Mouse (Mus musculus) neural tube, embryonic 14.5 days (tissue): ENCODE measurements around the gene Htr6. TPM values are rescaled to one million over a fixed set of nuclear protein-coding genes. Genes with fewer than 3 reads are reported as not detected.

Experiments used
- ATAC-seq: fragments of 200-750 bp; cut with Nextera tagmentation; 2 replicates; pipeline ENCODE4 v1.8.0; 2017; ENCODE audit warnings: low read depth, mild to moderate bottlenecking, moderate TSS enrichment, moderate library complexity
- H3K27ac ChIP-seq: fragments of 300-500 bp; sonication (generic); 2 replicates; pipeline ENCODE4 v1.5.1; 2014; ENCODE audit warnings: low read depth, mild to moderate bottlenecking, control low read depth, low read length, moderate library complexity, mixed read lengths
- H3K27me3 ChIP-seq: fragments of 300-500 bp; sonication (generic); 2 replicates; pipeline ENCODE4 v1.6.1; 2014; ENCODE audit warnings: low read length; ENCODE audit not compliant: control insufficient read depth, insufficient read depth
- H3K36me3 ChIP-seq: fragments of 300-500 bp; sonication (generic); 2 replicates; pipeline ENCODE4 v1.6.1; 2014; ENCODE audit warnings: low read length, mixed read lengths; ENCODE audit not compliant: control insufficient read depth, insufficient read depth
- H3K4me1 ChIP-seq: fragments of 300-500 bp; sonication (generic); 2 replicates; pipeline ENCODE4 v1.6.1; 2014; ENCODE audit warnings: low read length; ENCODE audit not compliant: control insufficient read depth, insufficient read depth
- H3K4me2 ChIP-seq: fragments of 300-500 bp; sonication (generic); 2 replicates; pipeline ENCODE4 v1.6.1; 2014; ENCODE audit warnings: mild to moderate bottlenecking, low read depth, low read length, control low read depth
- H3K4me3 ChIP-seq: fragments of 300-500 bp; sonication (generic); 2 replicates; pipeline ENCODE4 v1.5.1; 2014; ENCODE audit warnings: low read depth, low read length, control low read depth, mixed read lengths
- H3K9ac ChIP-seq: fragments of 300-500 bp; sonication (generic); replicated peaks from 2 replicates; pipeline ENCODE4 v1.6.1; 2014; ENCODE audit warnings: low read depth, mild to moderate bottlenecking, control low read depth, low read length, mixed read lengths
- H3K9me3 ChIP-seq: fragments of 300-500 bp; sonication (generic); 2 replicates; pipeline ENCODE4 v1.6.1; 2016; ENCODE audit warnings: low read length; ENCODE audit not compliant: control insufficient read depth
- WGBS: fragments of 180-500 bp; shearing (Covaris S2); extraction: QIAGEN DNeasy Blood & Tissue Kit; methylation state at CpG from one replicate; pipeline ENCODE4 v1.1.7; 2014; 5-methylcytosine and 5-hydroxymethylcytosine counted together
- polyA plus RNA-seq: library from polyadenylated mRNA; unstranded; fragments of >200 nt; fragmentation: Nextera tagmentation; extraction: Ambion mirVana; gene quantifications from 2 replicates; pipeline ENCODE4 v1.2.1, GENCODE M21; 2014

The Htr6 gene
- polyA plus RNA-seq: 0.52 and 1.4 TPM in 2 replicates

DNA sequence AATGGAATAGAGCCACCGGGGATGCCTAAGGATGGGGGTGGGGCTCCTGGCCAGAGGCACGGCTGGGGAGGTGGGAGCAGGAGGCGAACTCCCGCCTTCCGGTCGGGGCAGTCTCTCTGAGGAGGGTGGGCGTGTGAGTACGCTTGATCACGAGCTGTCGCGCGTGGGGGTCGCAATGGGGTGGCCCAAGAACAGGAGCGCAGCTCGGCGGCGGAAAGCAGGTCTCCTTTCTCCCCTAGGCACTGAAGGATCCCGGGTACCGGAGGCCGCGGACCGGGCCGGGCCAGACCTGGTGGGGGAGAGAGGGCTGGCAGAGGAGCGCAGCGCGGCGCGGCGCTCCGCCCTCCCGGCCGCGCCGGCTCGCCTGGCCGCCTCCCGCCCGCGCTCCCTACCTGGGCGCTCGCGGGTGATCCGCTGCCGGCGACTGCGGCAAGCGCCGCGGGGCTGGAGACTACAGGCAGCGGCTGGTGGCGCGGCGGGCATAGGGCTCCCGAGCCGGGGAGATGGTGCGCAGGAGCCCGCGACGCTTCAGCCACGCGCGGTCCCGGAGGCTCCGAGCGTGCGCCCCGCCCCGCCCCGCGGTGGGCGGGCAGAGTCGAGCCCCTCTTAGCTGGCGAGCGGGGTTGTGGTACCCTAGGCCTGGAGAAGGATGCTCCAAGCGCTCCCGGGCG lies at the start of gene Htr6:
TSS of gene Htr6 (minus strand) at position 530 of the 671 bp plus-strand sequence.
- Histone ChIP-seq H3K9me3 (no peaks in the 10 kb centered on the region), H3K4me1 (peaks cover 13% of the 10 kb centered on the region), H3K4me3 (peak within 1 kb of the TSS; percentile 53), H3K36me3 (no peaks in the 10 kb centered on the region), H3K4me2 (peak within 1 kb of the TSS; percentile 76), H3K27me3 (peaks cover 47% of the 10 kb centered on the region), H3K27ac (no peak within 1 kb of the TSS), H3K9ac (peak within 1 kb of the TSS; percentile 60)
- under 1% methylated on average over 38 of the region's 77 CpGs for WGBS
- ATAC-seq: peak; percentile 38

DNA sequence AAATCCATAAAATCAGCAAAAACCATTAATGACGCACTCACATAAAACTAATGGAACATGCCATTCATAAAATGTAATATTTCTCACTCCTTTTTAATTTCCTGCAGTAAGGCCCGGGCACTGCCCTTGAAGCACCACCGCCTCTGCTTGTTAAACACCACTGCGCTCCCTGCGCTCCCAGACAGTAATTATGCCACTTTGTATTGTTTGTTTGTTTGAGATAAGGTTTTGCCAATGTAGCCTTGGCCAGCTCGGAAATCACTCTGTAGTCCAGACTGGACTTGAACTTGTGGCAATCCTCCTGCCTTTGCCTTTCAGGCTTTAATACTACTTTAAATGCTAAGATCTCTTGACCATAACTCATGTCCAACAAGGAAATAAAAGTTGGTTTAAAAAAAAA lies 49.6 kb upstream of the Htr6 start:
- Histone ChIP-seq H3K9me3 (no peaks in the 10 kb centered on the region), H3K36me3 (no peaks in the 10 kb centered on the region), H3K4me2 (no peak overlapping the region), H3K4me3 (no peak overlapping the region), H3K9ac (no peak overlapping the region), H3K27ac (no peak overlapping the region), H3K4me1 (peaks cover 13% of the 10 kb centered on the region), H3K27me3 (no peaks in the 10 kb centered on the region)
- 86% methylated on average over 6 of the region's 6 CpGs for WGBS
- ATAC-seq: no peak

DNA sequence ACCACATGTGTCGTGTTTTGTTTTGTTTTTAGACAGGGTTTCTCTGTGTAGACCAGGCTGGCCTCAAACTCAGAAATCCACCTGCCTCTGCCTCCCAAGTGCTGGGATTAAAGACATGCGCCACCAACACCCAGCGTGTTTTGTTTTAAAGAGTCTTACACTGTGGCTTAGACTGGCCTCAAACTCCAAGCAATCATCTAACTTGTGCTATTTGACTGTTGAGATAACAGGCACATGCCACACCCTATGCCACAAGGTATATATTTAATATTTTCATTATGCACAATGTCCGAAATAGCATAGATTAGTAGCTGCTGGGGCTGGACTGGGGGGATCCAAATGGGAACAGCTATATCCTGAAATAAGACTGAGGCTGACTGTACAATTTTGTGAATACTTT lies 47.2 kb upstream of the Htr6 start:
- Histone ChIP-seq H3K9ac (no peak overlapping the region), H3K4me3 (no peak overlapping the region), H3K36me3 (no peaks in the 10 kb centered on the region), H3K27me3 (no peaks in the 10 kb centered on the region), H3K4me1 (no peaks in the 10 kb centered on the region), H3K9me3 (no peaks in the 10 kb centered on the region), H3K4me2 (no peak overlapping the region), H3K27ac (no peak overlapping the region)
- WGBS: over 99% methylated on average over 4 of the region's 4 CpGs
- no peak for ATAC-seq

DNA sequence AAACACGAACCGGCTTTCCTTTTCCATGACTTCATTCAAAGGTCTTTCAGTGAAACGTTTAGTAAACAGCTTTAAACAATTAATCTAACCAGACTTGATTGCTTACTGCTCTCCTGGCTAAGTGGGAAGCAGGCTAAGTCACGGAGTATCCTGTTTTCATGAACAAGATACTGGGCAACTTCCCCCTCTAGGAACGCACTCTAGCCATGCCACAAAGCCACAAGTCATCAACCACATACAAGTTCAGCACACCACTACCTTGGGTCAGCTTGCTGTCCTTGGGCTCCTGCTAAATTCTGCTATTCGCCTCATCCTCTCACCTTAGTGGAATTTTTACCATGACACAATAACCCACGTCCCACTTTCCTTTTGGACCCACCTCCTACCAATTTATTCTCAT lies 45.6 kb upstream of the Htr6 start:
- Histone ChIP-seq H3K36me3 (no peaks in the 10 kb centered on the region), H3K4me1 (no peaks in the 10 kb centered on the region), H3K9me3 (no peaks in the 10 kb centered on the region), H3K27me3 (no peaks in the 10 kb centered on the region), H3K27ac (no peak overlapping the region), H3K4me2 (no peak overlapping the region), H3K9ac (no peak overlapping the region), H3K4me3 (no peak overlapping the region)
- 81% methylated on average over 7 of the region's 7 CpGs for WGBS
- no peak for ATAC-seq

DNA sequence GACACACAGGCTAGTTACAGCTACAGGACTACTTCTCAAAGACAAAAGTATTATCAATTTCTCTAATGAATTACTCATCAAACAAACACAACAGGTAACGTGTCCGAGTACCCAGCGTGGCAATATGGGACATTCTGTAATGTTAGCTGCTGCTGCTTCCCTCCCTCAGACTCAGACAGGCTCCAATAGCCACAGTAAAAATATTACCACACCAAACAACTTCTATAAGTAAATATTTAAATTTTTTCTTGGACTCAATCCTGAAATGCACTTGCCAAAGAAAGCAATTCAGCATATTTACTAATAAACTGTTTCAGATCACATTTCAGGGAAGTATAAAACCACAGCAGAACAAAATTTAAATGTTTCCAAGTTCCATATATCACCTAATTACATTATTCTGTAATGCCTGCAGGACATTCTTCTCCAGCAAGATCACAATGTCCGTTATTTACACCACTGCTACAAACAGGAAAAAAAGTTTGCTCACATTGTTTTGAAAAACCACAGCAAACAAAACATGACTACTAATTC lies 45.0 kb upstream of the Htr6 start:
- no peak overlapping the region for H3K4me2 ChIP-seq
- H3K4me3 ChIP-seq: no peak overlapping the region
- no peaks in the 10 kb centered on the region for H3K27me3 ChIP-seq
- H3K9ac ChIP-seq: no peak overlapping the region
- H3K27ac ChIP-seq: no peak overlapping the region
- no peak for ATAC-seq
- no peaks in the 10 kb centered on the region for H3K36me3 ChIP-seq
- H3K4me1 ChIP-seq: no peaks in the 10 kb centered on the region
- no peaks in the 10 kb centered on the region for H3K9me3 ChIP-seq
- WGBS: 90% methylated on average over 4 of the region's 4 CpGs

DNA sequence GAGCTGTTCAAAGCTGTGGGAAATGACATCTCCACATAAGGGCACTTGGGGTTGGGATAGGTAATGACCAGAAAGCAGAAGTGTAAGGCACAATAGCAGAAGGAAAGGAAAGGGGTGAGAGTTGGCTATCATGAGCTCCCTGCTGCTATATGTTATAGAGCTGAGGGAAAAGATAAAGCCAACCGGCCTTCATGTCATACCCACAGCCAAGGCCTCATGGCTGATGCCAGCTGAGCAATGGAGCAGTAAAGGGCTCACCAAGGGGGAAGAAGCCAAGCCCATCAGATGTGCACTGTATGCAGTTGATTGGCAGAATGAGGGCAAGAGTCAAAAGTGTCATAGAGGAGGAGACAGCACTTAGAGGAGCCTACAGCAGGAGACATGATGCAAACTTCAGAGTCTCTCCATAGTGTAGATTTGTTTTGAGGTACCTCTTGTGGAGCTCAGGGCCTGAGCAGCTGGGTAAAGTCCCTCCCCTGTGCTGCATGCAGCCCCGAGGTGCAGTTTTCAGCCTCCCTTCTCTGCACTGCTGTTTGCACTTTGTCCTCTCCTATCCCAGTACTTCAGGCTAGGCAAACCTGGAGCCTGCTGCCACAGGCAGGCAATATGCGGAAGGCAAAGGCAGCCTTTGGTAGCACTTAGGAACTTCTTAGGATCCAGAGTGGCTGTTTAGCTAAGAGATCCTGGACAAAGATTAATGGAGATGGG lies 41.1 kb upstream of the Htr6 start:
- no peaks in the 10 kb centered on the region for H3K36me3 ChIP-seq
- no peak overlapping the region for H3K27ac ChIP-seq
- H3K4me1 ChIP-seq: no peaks in the 10 kb centered on the region
- H3K4me2 ChIP-seq: no peak overlapping the region
- no peak overlapping the region for H3K4me3 ChIP-seq
- H3K9ac ChIP-seq: no peak overlapping the region
- H3K9me3 ChIP-seq: no peaks in the 10 kb centered on the region
- H3K27me3 ChIP-seq: no peaks in the 10 kb centered on the region
- ATAC-seq: no peak
- 81% methylated on average over 3 of the region's 3 CpGs for WGBS

DNA sequence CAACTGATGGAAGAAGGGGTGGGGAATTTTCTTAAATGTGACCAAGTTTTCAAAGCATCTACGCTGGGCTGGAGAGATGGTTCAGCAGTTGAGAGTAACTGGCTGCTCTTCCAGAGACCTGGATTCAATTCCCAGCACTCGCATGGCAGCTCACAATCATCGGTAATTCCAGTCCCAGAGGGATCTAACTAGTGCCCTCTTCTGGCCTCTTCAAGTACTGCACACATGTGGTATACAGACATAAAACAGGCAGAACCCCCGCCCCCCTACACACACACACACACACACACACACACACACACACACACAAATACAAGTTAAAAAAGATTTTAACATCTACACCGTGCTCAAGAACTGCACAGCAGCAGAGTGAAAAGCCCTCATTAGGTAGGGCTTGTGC lies 40.4 kb upstream of the Htr6 start:
- Histone ChIP-seq H3K4me2 (no peak overlapping the region), H3K36me3 (no peaks in the 10 kb centered on the region), H3K4me1 (no peaks in the 10 kb centered on the region), H3K9ac (no peak overlapping the region), H3K27ac (no peak overlapping the region), H3K9me3 (no peaks in the 10 kb centered on the region), H3K27me3 (no peaks in the 10 kb centered on the region), H3K4me3 (no peak overlapping the region)
- WGBS: 90% methylated on average over 5 of the region's 5 CpGs
- ATAC-seq: no peak

DNA sequence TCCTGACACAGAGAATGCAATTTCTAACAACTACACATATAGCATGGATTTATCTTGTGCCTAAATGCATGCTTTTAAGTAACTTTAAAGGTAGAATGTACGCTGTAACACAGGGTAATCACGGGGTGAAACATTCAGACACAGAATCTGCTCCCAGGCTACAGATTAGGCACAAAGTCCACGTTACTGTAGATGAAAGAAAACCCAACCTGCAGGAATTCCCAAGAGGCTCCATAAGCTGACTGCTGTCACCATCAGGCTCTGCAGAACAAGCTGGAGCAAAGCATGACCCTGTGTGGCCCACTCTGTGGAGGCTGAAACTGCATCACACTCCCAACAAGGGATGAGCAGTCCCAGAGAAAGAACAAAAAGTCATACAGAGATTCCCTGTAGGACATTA lies 37.1 kb upstream of the Htr6 start:
- no peaks in the 10 kb centered on the region for H3K27me3 ChIP-seq
- no peak overlapping the region for H3K4me3 ChIP-seq
- WGBS: 74% methylated on average over 3 of the region's 3 CpGs
- H3K4me2 ChIP-seq: no peak overlapping the region
- no peak overlapping the region for H3K27ac ChIP-seq
- H3K36me3 ChIP-seq: no peaks in the 10 kb centered on the region
- H3K4me1 ChIP-seq: no peaks in the 10 kb centered on the region
- no peaks in the 10 kb centered on the region for H3K9me3 ChIP-seq
- no peak for ATAC-seq
- no peak overlapping the region for H3K9ac ChIP-seq

DNA sequence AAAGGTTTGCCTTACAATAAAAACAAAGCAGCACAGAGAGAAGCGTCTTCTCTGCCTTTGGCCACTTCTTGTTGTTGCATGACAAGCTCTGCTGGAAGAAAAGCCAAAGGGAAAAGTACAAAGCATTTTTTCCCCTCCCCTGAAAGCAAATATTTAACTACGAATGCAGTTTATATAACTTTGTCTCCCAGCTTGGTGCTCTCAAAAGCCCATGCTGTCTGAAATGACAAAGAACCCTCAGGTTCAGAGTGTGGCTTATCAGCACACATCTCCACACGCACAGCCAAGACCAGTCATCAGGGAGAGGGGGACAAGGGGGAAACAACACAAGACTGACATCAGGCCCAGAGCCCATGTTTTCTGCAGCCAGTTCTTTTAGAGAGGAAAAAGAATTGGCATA lies 36.1 kb upstream of the Htr6 start:
- no peak overlapping the region for H3K4me2 ChIP-seq
- H3K4me3 ChIP-seq: no peak overlapping the region
- H3K4me1 ChIP-seq: no peaks in the 10 kb centered on the region
- H3K9ac ChIP-seq: no peak overlapping the region
- no peaks in the 10 kb centered on the region for H3K9me3 ChIP-seq
- H3K27me3 ChIP-seq: no peaks in the 10 kb centered on the region
- no peak overlapping the region for H3K27ac ChIP-seq
- 55% methylated on average over 3 of the region's 3 CpGs for WGBS
- no peaks in the 10 kb centered on the region for H3K36me3 ChIP-seq
- ATAC-seq: no peak
